Mouse (Mus musculus): ENCODE measurements around the gene Zfp36l2. TPM values are rescaled to one million over a fixed set of nuclear protein-coding genes. Genes with fewer than 3 reads are reported as not detected.
"Not testable (repeated sequence)": the region's sequence is repeated elsewhere in the genome, so short reads cannot be mapped to it uniquely, and the experiment has no call there.

Zfp36l2 gene
- 14.0 and 15.5 TPM in 2 replicates for polyA plus RNA-seq (2014; fragmentation: Nextera tagmentation; extraction: Ambion mirVana)

DNA sequence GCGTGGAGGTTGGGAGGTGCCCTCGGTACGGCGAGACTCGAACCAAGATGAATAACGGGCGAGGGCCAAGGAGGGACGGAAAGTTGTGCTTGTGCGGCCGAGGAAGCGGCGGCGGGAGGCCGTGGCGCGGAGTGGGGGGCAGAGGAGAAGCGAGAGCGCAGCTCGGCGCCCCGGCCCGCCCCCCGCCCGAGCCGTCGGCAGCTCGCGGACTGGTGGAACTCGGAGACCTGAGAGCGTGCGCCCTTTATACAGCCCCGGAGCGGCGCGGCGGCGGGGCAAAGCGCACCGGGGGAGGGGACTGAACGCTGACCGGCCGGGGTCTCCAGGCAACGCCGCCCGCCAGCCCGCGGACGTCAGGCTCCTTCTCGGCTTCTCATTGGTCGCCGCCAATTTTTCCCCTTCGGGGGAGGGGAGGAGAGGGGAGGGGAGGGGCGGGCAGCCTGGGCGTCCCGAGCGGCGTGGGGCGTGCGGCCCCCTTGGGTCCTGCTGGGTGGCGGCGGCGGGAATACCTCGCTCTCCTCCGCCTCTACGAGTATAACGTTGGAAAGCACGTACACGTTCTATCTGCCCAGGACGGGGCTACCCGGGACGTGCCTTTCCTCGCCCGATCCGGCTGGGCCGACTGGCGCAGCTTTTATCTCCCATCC, at the start of gene Zfp36l2:
Gene Zfp36l2 (minus strand): TSS at position 221 of the 647 bp plus-strand sequence.
- H3K4me1 ChIP-seq (ENCODE audit: control insufficient read depth, insufficient read depth, low read length) = peaks cover 24% of the 10 kb centered on the region
- H3K4me3 ChIP-seq (ENCODE audit: low read depth, low read length) = peak within 1 kb of the TSS; percentile 79
- H3K36me3 ChIP-seq (ENCODE audit: control insufficient read depth, insufficient read depth, low read length) = peaks cover 8% of the 10 kb centered on the region
- peak within 1 kb of the TSS; percentile 90 for H3K9ac ChIP-seq (ENCODE audit: low read length)
- peak within 1 kb of the TSS; percentile 86 for H3K4me2 ChIP-seq (ENCODE audit: low read depth)
- DNase-seq (ENCODE audit: low spot score) = peak; percentile 95
- no peaks in the 10 kb centered on the region for H3K9me3 ChIP-seq (ENCODE audit: control insufficient read depth, low read length)
- H3K27me3 ChIP-seq (ENCODE audit: control insufficient read depth, insufficient read depth, low read length) = no peaks in the 10 kb centered on the region
- H3K27ac ChIP-seq (ENCODE audit: low read depth, low read length) = peak within 1 kb of the TSS; percentile 91
- peak; percentile 86 for ATAC-seq (ENCODE audit: insufficient read depth, low FRiP score, low TSS enrichment)
- WGBS = 0% methylated on average over 54 of the region's 76 CpGs

DNA sequence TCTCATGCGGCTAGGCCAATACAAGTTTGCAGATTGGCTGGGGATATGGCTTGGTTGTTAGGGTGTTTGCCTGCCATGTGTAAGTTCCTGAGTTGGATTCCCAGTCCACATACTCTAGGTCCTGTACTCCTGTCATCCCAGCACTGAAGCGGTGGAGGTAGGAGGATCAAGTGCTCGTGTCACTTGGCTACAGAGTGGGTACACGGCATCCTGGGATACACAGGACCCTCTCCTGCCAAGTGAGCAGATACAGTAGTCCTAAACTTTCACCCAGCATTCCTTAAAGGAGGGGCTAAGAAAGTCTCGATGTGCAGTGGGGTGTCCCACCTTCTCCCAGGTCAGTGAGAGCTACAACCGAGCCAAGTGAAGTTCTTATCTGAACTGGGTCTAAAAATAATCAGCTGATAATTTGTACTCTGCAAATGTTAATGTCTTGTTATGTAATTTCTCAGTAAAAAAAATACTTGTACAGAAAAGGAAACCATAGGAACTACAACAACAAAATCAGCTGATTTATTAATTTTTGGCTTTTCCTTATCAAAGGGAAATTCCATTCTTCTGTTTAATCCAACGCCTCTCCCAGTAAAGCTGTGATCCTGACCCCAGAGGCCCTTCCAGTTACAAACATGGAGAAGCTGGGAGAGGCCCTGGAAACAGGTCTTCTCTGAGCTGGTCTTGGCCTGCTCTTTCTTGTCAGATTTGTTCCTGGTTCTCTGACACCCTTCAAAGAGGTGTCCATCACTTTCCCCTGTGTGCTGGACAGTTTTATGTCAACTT, 49.2 kb upstream of the Zfp36l2 start:
- no peak overlapping the region for H3K27ac ChIP-seq (ENCODE audit: low read depth, low read length)
- ATAC-seq (ENCODE audit: insufficient read depth, low FRiP score, low TSS enrichment) (no peak), DNase-seq (ENCODE audit: low spot score) (no peak)
- WGBS = 93% methylated on average over 7 of the region's 7 CpGs
- H3K36me3 ChIP-seq (ENCODE audit: control insufficient read depth, insufficient read depth, low read length) = no peaks in the 10 kb centered on the region
- no peaks in the 10 kb centered on the region for H3K9me3 ChIP-seq (ENCODE audit: control insufficient read depth, low read length)
- H3K4me2 ChIP-seq (ENCODE audit: low read depth) = no peak overlapping the region
- H3K9ac ChIP-seq (ENCODE audit: low read length) = no peak overlapping the region
- H3K4me3 ChIP-seq (ENCODE audit: low read depth, low read length) = no peak overlapping the region
- H3K27me3 ChIP-seq (ENCODE audit: control insufficient read depth, insufficient read depth, low read length) = no peaks in the 10 kb centered on the region
- H3K4me1 ChIP-seq (ENCODE audit: control insufficient read depth, insufficient read depth, low read length) = no peaks in the 10 kb centered on the region

DNA sequence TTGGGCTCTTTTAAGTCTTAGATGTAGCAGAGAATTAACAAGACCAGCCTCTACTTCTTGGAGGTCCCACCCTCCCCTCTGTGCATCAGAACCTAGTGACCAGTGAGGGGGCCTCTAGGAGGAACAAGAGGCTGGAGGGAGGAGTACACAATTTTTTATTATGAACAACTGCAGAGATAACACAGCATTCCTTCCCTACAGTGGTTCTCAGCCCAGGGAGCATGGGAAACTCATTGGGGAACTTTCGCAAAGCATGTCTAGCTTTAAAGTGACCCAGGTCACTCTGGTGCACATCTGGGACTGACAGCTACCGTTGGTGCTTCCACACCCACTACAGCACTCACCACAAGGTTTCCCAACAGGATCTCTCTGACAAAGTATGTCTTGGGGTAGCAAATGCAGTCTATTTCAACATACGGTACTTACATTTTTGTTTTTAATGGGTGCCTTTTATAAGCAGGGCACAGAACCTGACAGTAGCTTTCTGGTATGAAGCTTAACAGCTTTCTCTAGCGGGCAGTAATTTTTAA, 47.7 kb upstream of the Zfp36l2 start:
- ATAC-seq (ENCODE audit: insufficient read depth, low FRiP score, low TSS enrichment) = no peak
- no peaks in the 10 kb centered on the region for H3K9me3 ChIP-seq (ENCODE audit: control insufficient read depth, low read length)
- 78% methylated on average over 4 of the region's 4 CpGs for WGBS
- no peaks in the 10 kb centered on the region for H3K4me1 ChIP-seq (ENCODE audit: control insufficient read depth, insufficient read depth, low read length)
- H3K36me3 ChIP-seq (ENCODE audit: control insufficient read depth, insufficient read depth, low read length) = no peaks in the 10 kb centered on the region
- H3K27me3 ChIP-seq (ENCODE audit: control insufficient read depth, insufficient read depth, low read length) = no peaks in the 10 kb centered on the region
- no peak overlapping the region for H3K27ac ChIP-seq (ENCODE audit: low read depth, low read length)
- no peak for DNase-seq (ENCODE audit: low spot score)
- H3K4me2 ChIP-seq (ENCODE audit: low read depth) = no peak overlapping the region
- H3K9ac ChIP-seq (ENCODE audit: low read length) = no peak overlapping the region
- no peak overlapping the region for H3K4me3 ChIP-seq (ENCODE audit: low read depth, low read length)

DNA sequence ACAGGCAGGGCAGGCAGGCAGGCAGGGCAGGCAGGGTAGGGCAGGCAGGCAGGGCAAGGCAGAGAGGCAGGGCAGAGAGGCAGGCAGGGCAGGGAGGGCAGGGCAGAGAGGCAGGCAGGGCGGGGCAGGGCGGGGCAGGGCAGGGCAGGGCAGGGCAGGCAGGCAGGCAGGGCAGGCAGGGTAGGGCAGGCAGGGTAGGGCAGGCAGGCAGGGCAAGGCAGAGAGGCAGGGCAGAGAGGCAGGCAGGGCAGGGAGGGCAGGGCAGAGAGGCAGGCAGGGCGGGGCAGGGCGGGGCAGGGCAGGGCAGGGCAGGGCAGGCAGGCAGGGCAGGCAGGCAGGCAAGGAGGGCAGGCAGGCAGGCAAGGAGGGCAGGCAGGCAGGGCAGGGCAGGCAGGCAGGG, 47.0 kb upstream of the Zfp36l2 start:
- not testable (repeated sequence) for H3K4me3 ChIP-seq (ENCODE audit: low read depth, low read length); DNase-seq (ENCODE audit: low spot score); H3K4me1 ChIP-seq (ENCODE audit: control insufficient read depth, insufficient read depth, low read length); ATAC-seq (ENCODE audit: insufficient read depth, low FRiP score, low TSS enrichment); H3K4me2 ChIP-seq (ENCODE audit: low read depth); H3K27ac ChIP-seq (ENCODE audit: low read depth, low read length); H3K9me3 ChIP-seq (ENCODE audit: control insufficient read depth, low read length); H3K36me3 ChIP-seq (ENCODE audit: control insufficient read depth, insufficient read depth, low read length); H3K9ac ChIP-seq (ENCODE audit: low read length); H3K27me3 ChIP-seq (ENCODE audit: control insufficient read depth, insufficient read depth, low read length)
- 100% methylated on average over 1 of the region's 4 CpGs for WGBS

DNA sequence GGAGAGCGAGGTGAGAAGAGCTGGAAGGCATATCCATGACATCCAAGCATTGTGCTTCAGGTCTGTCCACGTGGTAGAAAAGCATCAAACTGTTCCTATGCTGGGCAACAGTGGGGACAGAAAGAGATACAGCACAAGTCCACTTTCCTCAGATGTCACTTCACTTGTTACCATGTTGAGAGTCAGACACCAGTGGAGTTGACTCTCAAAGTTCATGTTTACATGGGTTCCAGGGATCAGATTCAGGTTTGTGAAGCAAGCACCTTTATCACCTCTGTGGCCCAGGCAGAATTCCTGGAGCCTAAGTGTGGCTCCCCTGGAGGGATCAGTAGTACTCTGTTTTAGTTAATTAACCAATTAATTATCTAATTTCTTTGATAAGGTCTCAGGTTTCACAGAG, 46.0 kb upstream of the Zfp36l2 start:
- H3K27ac ChIP-seq (ENCODE audit: low read depth, low read length) = no peak overlapping the region
- H3K4me1 ChIP-seq (ENCODE audit: control insufficient read depth, insufficient read depth, low read length) = no peaks in the 10 kb centered on the region
- no peaks in the 10 kb centered on the region for H3K27me3 ChIP-seq (ENCODE audit: control insufficient read depth, insufficient read depth, low read length)
- whole genome bisulfite sequencing = 94% methylated on average over 2 of the region's 2 CpGs
- ATAC-seq (ENCODE audit: insufficient read depth, low FRiP score, low TSS enrichment) (no peak), DNase-seq (ENCODE audit: low spot score) (no peak)
- no peak overlapping the region for H3K4me2 ChIP-seq (ENCODE audit: low read depth)
- H3K9ac ChIP-seq (ENCODE audit: low read length) = no peak overlapping the region
- H3K4me3 ChIP-seq (ENCODE audit: low read depth, low read length) = no peak overlapping the region
- no peaks in the 10 kb centered on the region for H3K36me3 ChIP-seq (ENCODE audit: control insufficient read depth, insufficient read depth, low read length)
- no peaks in the 10 kb centered on the region for H3K9me3 ChIP-seq (ENCODE audit: control insufficient read depth, low read length)

DNA sequence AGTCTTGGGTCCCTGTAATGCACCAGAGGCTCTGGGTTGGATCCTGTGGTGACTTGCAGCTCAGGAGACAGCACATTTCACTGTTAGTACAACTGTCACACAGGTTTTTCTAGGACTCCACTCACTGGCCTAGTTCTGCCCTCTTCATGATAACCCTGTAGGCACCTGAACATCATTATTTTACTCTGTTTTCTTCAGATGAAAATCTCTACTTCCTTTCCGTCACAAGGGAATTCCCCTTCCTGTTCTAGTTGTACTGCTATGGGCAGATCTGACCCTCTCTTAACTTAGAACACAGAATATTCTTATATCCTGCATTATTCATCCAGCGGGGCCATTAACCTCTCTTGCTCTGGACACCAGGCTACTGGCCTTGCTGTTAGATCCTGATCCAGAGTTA, 43.6 kb upstream of the Zfp36l2 start:
- 91% methylated on average over 2 of the region's 2 CpGs for WGBS
- H3K4me3 ChIP-seq (ENCODE audit: low read depth, low read length) = no peak overlapping the region

DNA sequence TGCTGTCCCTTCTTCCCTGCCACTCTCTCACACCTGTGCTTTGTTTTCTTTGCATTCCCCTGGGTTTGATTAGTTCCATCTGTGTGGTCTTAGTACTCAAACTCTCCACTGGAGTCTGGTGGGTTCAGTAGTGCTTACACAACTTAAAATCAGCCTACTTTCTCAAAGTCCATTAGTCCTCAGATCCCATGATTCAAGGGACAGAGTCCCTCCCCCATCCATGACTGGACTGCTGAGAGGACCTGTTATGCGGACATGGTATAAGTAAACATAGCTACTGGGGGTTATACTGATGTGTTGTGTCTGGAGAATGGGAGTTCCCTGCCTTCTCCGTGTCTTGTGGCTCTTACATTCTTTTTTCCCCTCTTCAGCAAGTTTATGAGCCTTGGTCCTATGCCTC, 40.5 kb upstream of the Zfp36l2 start:
- no peak overlapping the region for H3K4me2 ChIP-seq (ENCODE audit: low read depth)
- no peak overlapping the region for H3K4me3 ChIP-seq (ENCODE audit: low read depth, low read length)
- WGBS = 71% methylated on average over 2 of the region's 2 CpGs
- H3K9ac ChIP-seq (ENCODE audit: low read length) = no peak overlapping the region
- no peaks in the 10 kb centered on the region for H3K9me3 ChIP-seq (ENCODE audit: control insufficient read depth, low read length)
- no peak overlapping the region for H3K27ac ChIP-seq (ENCODE audit: low read depth, low read length)
- no peak for DNase-seq (ENCODE audit: low spot score)
- H3K4me1 ChIP-seq (ENCODE audit: control insufficient read depth, insufficient read depth, low read length) = no peaks in the 10 kb centered on the region; the same call in 1 of the 2 replicates
- no peaks in the 10 kb centered on the region for H3K27me3 ChIP-seq (ENCODE audit: control insufficient read depth, insufficient read depth, low read length)
- ATAC-seq (ENCODE audit: insufficient read depth, low FRiP score, low TSS enrichment) = no peak
- H3K36me3 ChIP-seq (ENCODE audit: control insufficient read depth, insufficient read depth, low read length) = no peaks in the 10 kb centered on the region

More for the DNA sequence above, 43.6 kb upstream of the Zfp36l2 start:
- no peak overlapping the region for H3K27ac ChIP-seq (ENCODE audit: low read depth, low read length)
- H3K36me3 ChIP-seq (ENCODE audit: control insufficient read depth, insufficient read depth, low read length) = no peaks in the 10 kb centered on the region
- no peaks in the 10 kb centered on the region; the same call in 1 of the 2 replicates for H3K4me1 ChIP-seq (ENCODE audit: control insufficient read depth, insufficient read depth, low read length)
- no peak for ATAC-seq (ENCODE audit: insufficient read depth, low FRiP score, low TSS enrichment)
- H3K27me3 ChIP-seq (ENCODE audit: control insufficient read depth, insufficient read depth, low read length) = no peaks in the 10 kb centered on the region
- DNase-seq (ENCODE audit: low spot score) = no peak
- H3K9me3 ChIP-seq (ENCODE audit: control insufficient read depth, low read length) = no peaks in the 10 kb centered on the region
- H3K9ac ChIP-seq (ENCODE audit: low read length) = no peak overlapping the region
- no peak overlapping the region for H3K4me2 ChIP-seq (ENCODE audit: low read depth)

DNA sequence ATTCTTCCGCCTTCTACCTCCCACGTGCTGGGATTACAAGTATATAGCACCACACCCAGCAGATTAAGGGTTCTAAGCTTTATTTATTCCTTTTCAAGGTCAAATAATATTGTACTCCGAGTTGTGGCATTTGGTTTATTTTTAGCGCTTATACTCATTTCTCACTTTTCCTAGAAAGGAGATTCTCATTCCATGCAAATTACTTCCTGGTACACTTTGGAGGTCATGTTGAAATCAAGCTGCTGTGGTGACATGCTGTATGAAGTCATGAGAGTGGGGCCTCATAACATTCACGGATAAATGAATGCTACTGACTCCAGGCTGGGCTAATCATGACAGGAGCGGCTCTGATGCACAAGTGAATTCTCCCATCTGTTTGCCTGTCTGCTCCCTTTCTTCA, 38.9 kb upstream of the Zfp36l2 start:
- H3K4me3 ChIP-seq (ENCODE audit: low read depth, low read length) = no peak overlapping the region
- no peaks in the 10 kb centered on the region for H3K9me3 ChIP-seq (ENCODE audit: control insufficient read depth, low read length)
- no peaks in the 10 kb centered on the region; the same call in 1 of the 2 replicates for H3K4me1 ChIP-seq (ENCODE audit: control insufficient read depth, insufficient read depth, low read length)
- WGBS = 87% methylated on average over 6 of the region's 6 CpGs
- H3K36me3 ChIP-seq (ENCODE audit: control insufficient read depth, insufficient read depth, low read length) = no peaks in the 10 kb centered on the region
- H3K27ac ChIP-seq (ENCODE audit: low read depth, low read length) = no peak overlapping the region
- H3K27me3 ChIP-seq (ENCODE audit: control insufficient read depth, insufficient read depth, low read length) = no peaks in the 10 kb centered on the region
- H3K9ac ChIP-seq (ENCODE audit: low read length) = no peak overlapping the region
- DNase-seq (ENCODE audit: low spot score) (no peak), ATAC-seq (ENCODE audit: insufficient read depth, low FRiP score, low TSS enrichment) (no peak)
- no peak overlapping the region for H3K4me2 ChIP-seq (ENCODE audit: low read depth)

All from neural tube, embryonic 11.5 days (tissue).